Mouse (Mus musculus): Measurements from ENCODE around the gene Prkd2.

Prkd2 gene

DNA sequence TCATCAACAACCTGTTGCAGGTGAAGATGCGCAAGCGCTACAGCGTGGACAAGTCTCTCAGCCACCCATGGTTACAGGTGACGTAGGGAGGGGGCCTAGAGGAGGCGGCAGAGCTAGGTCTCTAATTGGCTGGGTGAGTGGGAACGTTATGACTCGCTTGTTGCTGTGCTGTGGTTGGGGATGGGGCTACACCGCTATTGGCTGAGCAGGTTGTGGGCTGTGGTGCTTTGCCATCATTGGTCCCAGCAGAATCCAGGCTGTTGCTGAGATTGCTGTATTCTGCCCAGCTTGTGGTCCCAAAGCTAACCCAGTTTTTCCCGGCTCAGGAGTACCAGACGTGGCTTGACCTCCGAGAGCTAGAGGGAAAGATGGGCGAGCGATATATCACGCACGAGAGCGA is 26.8 kb downstream of the Prkd2 start:
- DNase-seq: no peak

DNA sequence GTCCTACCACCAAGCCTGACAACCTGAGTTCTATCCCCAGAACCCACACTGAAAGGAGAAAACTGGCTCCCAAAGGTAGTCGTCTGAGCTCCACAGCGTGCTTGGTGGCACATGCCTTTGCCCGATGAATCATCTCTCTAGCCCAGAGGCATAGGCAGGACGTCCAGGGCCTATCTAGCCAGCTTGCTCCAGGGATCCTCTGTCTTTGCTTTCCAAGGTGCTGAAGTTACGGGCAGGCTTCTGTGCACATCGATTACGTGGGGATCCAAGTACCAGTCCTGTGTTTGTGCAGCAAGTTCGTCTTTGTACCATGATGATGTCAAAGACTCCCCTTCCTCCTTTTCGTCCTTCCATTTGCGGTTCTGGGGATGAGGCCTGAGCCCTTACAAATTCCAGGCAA is 28.9 kb downstream of the Prkd2 start:
- no peak for DNase-seq

DNA sequence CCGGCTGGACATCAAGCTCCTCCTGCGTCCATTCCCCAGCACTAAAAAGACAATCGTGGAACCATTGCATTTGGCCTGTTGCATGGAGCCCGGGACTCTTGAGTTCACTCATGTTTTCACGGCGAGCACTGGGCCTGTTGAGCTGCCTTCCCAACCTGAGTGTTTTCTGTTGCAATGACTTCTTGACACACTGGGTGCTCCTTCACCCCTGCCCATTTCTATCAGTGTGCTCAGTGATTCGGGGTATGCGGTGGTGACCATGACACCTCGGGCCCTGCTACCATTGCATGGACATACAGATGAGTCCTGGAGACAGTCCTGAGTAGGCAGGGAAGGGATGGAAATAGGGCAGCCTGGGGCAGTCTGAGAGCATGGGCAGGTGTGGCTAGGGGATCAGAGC is 29.8 kb downstream of the Prkd2 start:
- DNase-seq: no peak

DNA sequence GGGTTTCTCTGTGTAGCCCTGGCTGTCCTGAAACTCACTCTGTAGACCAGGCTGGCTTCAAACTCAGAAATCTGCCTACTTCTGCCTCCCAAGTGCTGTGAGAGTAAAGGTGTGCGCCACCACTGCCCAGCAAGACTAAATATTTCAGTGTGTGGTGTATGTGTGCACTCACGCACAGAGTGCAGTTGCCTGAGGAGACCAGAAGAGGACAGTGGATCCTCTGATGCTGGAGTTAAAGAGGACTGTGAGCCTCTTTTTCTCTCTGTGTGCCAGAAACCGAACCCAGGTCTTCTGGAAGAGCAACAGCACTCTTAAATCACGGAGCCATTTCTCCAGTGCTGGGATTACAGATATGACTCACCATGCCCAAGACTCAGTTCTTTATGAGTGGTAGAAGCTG is 30.7 kb downstream of the Prkd2 start:
- DNase-seq: no peak

DNA sequence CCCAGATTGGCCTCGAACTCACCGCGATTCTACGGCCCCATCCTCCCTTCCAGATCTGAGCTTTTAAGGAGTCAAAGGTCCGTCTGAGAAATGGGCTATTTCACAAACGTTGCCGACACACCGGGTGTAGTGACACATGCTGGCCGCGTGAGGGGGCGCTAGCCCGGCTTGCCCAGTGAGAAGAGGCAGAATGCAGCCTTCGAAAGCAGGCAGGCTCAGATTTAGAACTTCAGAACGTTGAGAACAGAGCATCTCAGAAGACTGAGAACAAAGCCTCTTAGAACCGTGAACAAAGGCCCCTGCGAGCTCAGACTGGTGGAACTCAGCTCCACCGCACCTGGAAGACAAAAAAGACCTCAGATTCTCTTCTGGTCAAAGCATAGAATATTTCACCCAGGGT is 31.5 kb downstream of the Prkd2 start:
- peak; percentile 77 for DNase-seq

DNA sequence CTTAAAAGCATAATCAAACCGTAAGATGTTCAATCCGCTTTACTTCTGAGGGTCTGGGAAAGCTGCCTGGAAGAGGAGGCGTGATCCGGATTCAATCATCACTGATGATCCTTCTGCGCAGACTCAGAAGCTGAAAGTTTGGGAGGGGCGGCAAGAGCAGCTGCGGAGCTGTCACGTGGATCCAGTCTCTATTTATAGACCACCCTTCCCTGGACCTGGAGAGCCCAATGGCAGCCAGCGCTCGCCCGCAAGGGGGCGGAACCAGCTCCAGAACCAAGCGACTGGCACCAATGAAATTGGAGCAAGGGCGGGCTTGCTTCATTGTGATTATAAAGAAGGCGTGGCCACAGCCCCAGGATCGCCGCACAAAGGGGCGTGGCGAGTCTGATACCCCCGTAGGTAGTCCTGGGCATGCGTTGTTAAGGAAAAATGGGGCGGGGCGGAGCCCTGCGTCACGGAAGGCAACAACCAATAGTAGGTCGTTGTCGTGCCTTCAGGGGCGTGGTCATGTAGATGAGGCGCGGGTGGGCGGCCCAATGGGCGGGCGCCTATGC is 32.1 kb downstream of the Prkd2 start:
- peak; percentile 100 for DNase-seq

DNA sequence AGATGAGACGGTGACA is 32.4 kb downstream of the Prkd2 start, which contains the start of gene Dact3:
Dact3 (plus strand) TSS at position 8 of the 16 bp plus-strand sequence.
- DNase-seq: no peak

DNA sequence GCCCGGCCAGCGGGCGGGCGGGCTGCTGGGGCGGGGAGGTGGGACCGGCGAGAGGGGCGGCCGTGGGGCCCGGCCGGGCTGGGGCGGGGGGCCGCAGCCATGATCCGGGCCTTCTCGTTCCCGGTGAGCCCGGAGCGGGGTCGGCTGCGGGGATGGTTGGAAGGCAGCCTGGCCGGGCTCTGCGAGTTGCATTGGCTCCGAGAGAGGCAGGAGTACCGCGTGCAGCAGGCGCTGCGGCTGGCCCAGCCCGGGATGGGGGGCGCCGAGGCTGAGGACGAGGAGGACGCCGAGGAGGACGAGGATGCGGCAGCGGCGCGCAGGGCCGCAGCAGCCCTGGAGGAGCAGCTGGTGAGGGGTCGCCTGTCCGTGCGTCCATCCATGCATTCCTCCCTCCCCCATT is 32.6 kb downstream of the Prkd2 start:
- no peak for DNase-seq

DNA sequence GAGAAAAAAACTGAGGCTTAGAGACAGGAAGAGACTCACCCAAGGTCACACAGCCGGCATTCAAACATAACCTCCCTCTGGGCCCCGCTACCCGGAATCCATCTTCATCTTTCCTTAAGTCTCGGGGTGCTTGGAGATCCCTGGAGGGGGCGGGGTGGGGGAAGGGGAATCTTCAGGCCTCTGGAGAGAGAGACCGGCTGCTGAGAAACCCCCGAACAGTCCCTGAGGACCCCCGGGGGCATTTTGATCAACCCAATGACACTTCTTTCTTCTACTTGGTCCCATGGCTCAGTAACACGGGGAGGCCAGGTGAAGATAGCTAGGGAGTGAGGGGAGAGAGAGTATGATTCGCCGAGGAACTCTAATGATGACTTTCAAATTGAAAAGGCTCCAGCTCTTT is 33.3 kb downstream of the Prkd2 start:
- DNase-seq: no peak

DNA sequence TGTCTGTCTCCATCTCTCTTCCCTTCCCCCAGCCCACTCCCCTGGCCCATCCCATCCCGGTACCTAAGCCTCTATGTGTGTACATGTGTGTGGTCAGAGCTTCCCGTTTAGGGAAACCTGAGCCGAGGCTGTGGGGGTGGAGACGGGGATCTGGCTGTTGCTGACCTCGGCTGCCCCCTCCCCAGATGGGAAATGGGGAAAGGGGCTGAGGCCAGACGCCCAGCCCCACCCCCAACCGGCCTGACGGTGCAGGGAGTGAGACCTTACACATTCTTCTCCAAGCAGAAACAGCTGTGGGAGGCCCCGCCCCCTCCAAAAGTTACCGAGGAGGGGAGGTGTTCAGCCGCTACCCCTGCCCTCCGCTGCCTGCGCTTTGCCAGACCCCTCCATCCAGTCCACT is 33.9 kb downstream of the Prkd2 start:
- no peak for DNase-seq

DNA sequence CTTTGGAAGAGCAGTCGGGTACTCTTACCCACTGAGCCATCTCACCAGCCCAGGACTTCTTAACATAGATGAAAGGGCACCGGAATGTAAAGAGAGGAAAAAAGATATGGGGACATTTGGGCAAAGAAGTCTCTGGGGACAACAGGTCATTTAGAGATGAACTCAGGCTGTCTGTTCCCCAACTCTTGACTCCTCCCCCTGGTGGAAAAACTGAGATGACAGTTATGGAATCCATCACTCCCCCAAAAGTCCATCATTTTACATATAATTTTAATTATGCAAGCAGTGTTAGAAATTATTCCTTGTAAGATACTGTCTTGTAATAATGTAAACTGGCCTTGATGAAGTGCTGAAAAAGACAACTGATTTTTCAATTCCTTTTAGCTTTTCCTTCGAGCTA is 35.0 kb downstream of the Prkd2 start:
- no peak for DNase-seq

DNA sequence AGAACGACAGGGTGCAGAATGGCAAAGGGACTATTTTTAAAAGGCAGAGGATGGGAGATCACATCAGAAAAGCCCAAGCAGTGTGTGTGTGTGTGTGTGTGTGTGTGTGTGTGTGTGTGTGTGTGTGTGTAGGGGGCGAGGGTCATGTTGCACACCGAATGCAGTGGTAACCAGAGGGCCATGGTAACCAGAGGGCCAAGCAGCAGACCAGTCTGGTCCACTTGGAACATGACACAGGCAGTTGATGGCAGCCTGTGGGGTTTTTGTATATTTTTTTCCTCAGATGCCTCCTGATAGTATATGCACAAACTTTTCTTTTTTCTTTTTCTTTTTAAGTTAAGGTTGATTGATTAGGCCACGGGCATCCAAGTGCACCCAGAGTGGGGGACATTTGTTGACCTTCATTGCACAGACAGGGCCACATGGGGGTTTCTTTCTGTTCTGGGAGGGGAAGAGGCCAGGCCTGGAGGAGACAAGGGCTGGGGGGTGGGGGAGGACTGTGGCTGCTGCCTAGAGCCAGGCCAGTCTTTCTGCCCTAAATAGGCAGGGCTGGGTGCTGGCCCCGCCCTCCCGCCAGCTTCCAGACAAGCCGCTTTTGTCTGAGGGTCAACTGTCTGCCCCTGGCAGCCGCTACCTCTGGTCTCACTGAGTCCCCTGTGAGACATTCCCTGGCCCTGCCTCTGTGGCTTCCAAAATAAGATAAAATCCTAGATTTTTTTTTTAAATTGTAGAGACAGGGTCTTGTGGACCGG is 37.3 kb downstream of the Prkd2 start:
- DNase-seq: no peak

DNA sequence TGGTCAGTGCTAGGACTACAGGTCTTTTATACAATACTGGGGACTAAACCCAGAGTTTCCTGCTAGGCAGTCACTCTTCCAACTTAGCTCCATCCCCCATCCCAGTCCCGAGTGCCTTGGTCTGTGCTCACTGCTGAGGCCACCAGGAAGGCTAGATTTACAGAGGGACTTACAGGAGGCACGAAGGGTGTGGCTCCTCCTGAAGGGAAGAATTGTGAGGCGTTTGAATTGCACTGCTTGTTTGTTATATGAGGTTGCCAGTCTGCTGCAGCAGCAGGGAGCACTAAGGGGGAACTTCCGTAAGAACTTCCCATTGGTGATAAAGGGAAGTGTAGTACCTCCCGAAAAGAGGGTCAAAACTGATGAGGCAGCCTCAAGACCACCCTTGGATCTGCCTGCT is 37.9 kb downstream of the Prkd2 start:
- DNase-seq: no peak

DNA sequence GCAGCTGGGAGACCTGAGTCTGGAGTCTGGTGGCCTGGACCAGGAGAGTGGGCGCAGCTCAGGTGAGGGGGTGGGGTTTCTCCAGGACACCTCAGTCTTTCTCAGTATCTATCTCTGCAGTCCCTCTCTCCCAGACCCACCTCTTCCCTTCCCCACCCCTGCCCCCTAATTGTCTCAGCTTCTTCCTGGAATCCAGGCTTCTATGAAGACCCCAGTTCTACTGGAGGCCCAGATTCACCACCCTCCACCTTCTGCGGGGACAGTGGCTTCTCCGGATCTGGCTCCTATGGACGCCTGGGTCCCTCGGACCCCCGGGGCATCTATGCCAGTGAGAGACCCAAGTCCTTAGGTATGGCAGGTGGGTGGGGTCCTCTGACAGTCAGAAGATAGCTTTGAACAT is 40.5 kb downstream of the Prkd2 start:
- no peak for DNase-seq

DNA sequence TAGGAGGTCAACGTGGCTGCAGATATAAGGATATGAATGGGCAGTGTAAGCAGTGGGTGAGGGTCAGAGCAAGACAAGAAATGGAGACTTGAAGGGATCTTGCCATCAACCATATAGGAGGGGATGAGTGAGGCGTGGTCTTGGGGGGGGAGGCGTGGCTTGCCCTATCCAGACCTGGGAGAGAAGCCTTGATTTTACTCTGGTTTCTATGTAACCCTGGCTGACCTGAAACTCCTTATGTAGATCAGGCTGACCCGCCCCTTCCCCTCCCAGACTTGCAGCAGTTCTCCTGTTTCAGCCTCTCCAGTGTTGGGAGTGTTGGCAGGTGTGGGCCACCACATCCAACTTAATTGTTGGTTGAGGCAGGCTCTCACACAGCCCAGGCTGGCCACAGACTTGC is 41.6 kb downstream of the Prkd2 start:
- no peak for DNase-seq

DNA sequence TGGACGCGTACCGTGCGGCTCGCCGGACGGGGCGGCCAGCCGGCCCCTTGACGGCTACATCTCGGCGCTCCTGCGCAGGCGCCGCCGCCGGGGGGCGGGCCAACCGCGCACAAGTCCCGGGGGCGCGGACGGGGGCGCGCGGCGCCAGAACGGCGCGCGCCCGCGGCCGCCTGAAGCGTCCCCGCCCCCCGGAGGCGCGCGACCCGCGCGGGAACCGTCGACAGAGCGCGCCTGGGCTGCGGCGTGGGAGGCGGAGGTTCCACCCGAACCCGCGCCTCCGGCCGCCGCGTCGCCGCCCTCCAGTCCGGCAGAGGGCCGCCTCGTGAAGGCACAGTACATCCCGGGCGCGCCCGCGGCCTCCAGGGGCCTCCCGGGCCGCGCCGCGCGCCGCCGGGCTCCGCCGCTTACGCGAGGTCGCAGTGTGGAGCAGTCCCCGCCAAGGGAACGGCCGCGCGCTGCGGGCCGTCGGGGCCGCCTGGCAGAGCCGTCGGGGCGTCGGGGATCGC is 42.6 kb downstream of the Prkd2 start:
- DNase-seq: no peak

DNA sequence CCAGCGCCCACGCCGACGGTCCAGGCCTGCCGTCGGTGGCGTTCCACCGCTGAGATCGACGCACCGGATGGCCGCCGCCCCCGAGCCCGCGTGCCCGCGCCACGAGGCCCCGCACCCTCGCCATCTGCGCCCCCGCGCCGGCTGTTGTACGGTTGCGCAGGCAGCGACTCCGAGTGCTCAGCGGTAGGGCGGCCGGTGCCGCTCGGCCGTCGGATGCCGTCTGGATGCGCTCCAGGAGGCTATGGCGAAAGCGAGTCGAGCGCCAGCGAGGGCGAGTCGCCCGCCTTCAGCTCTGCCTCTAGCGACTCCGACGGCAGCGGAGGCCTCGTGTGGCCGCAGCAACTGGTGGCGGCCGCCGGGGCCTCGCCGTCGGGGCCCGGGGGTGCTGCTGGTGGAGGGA is 43.2 kb downstream of the Prkd2 start:
- DNase-seq: no peak

DNA sequence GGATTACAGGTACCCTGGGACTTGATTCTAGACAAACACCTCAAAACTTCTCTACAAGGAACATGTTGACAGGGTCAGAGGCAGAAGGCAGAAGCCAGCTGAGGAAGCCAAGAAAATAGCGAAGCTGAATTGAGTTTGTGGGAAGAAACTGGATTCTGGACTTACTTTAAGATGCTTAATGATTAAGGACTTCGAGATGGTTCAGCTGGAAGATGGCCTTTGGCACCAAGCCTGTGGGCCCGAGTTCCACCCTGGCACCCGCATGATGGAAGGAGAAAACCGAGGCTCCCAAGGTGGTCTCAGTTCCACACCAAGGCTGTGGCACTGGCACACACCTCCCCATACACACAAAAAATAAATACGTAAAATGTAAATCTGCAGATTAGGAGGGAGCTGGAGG is 47.8 kb downstream of the Prkd2 start:
- peak; percentile 38 for DNase-seq

DNA sequence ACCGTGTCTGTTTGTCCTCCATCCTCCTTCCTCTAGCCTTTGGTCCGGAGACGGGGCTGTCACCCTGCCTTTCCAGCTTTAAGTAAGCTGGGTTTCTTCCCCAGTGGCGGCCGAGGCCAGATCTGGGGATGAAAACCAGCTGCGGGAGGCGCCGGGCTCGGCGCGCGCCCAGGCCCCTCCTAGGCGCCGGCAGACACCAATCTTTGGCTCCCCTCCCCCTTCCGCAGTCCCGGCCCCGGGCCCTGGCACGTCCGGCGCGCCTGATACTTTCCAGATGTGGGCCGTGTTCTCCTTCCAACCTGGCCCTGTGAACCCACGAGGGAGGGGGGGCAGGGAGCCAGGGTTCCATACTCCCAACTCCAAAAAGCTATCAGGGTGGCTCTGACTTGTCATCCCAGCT is 48.2 kb downstream of the Prkd2 start:
- peak; percentile 60 for DNase-seq

DNA sequence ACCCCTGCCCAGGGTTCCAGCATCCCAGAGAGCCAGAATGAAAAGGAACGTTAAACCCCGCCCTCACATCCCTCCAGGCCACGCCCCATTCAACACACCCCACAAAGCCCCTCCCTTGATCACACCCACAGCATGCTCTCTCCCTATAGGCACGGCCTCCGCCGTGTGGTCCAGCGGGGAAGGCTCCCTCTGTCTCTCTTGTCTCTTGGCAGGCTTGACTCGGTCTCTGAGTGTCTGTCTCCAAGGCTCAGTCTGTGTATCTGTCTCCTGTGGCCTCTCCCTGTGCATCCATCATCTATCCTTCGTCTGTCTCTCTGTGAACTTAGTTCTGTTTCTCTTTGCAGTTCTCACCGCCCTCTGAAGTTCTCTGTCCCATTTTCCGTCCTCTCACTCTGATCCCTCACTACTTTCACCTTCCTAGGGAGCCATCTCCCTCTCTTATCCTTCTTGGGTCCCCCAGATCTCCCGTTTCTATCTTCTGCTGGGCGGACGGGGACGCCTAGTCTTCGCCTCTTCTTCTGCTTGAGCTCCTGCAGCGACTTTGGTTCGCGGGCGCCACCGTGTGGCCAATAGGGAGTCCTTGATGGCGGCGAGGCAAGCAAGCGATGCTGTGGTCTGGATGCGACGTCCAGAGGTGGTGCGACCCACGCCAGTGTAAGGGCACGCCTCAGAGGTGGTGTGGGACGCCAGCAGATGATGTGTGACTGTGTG is 49.1 kb downstream of the Prkd2 start, which contains the start of gene Gng8:
Gng8 (plus strand) TSS at position 146 of the 711 bp plus-strand sequence.
- DNase-seq: peak; percentile 82

DNA sequence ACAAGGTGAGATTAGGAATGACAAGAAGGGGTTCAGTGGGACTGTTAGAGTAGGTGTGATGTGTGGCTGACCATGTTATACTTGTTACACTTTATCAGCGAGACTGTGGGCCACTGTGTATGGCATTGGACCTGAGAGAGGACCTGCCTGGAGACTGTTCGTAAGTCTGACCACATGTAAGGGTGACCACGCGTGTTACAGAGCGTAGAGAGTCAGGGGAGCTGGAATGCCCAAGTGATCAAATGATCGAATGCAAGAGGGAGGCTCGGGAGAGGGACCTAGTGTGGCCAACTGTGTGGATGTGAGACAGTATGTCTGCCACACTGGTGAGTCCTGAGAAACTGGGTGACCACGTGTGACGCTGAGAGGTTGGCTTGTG is 49.6 kb downstream of the Prkd2 start:
- DNase-seq: no peak

DNA sequence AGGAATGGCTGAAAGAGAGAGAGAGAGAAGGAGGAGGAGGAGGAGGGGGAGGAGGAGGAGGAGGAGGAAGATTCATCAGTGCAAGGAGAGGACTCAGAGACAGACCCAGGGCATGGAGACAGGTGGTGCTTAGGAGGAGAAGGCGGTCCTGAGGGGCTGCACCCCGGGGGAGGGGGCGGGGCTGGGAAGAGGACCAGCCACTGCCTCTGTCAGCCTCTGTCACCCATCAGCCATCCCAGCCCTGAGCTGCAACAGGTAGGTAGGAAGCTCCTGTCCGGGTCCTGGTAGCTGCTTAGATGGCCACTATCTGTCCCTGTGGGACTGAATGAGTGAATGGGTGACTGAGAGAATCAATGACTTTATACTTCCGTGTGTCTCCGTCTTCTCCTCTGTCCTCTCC is 50.9 kb downstream of the Prkd2 start:
- no peak for DNase-seq

DNA sequence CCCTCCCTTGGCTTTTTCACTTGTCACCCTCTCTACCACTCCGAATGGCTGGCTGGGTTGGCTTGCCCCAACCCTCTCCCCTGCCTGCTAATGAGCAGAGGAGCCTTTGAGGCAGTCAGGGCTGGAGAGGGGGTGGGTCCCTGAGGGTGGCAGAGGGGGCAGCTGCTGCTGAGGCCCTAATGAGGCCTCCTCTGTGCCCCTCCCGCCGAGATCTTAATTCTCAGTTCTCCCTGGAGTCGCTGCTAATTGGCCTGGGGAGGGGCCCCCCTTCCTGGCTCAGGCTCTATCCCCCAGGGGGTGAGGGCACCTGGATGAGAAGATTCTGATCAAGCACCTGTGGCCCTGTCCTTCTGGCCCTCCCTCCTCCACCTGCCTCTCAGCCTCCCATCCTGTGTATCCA is 51.6 kb downstream of the Prkd2 start:
- no peak for DNase-seq

DNA sequence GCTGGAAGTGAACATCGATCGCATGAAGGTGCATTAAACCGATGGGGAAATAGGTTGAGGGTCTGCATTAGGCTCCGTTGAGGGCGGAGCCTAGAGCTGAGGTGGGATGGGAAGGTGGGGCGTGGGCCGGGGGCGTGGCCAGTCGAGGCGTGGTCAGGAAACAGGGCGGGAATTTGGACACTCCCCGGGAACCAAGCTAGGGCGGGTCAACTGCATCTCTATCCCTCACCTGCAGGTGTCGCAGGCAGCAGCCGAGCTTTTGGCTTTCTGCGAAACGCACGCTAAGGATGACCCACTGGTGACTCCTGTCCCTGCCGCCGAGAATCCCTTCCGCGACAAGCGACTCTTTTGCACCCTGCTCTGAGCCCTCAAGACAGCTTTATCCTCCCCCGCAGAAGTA is 52.3 kb downstream of the Prkd2 start:
- peak; percentile 73 for DNase-seq

DNA sequence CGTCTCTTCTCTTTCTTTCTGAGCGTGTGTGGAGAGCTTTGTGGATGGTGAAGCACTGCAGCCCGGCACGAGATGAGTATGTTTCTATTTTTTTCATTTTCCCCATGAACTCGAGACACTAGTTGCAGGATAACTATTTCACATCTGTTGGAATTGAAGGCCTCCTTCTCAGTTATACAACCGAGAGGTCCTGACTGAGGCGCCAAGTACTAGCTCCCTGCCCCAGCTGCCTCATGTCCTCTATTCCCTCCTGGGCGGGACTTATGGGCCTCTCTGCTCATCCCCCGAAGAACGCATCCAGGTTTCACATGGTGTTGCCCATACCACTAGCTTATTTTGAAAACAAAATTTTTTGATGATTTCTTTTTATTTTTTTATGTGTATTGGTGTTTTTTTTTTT is 52.8 kb downstream of the Prkd2 start:
- no peak for DNase-seq

Data from kidney, adult 9 months (tissue).